Mouse (Mus musculus): ENCODE results near the gene Zfp472.
"Not testable (repeated sequence)": the region's sequence is repeated elsewhere in the genome, so short reads cannot be mapped to it uniquely, and the experiment has no call there.

The Zfp472 gene

DNA sequence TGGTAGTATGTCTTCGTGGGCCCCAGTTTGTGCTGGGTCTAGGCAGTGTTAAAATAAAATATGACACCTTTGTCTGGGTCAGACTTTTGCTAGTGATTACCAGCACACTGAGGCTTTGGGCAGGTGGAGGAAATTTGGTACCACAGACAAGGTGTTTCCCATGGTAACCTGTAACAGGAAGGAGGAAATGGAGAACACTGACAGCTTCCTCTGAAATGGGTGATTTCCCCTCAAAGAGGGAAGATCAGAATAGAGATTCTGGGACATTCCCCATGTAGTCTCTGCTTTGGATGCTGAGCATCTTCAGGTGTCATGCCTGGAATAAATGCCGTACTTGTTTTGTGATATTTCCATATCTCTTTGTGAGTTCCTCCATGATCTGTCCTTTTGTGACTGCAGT, 32.9 kb downstream of the Zfp472 start:
- no peak for DNase-seq (ENCODE audit: extremely low read depth, low read depth)

DNA sequence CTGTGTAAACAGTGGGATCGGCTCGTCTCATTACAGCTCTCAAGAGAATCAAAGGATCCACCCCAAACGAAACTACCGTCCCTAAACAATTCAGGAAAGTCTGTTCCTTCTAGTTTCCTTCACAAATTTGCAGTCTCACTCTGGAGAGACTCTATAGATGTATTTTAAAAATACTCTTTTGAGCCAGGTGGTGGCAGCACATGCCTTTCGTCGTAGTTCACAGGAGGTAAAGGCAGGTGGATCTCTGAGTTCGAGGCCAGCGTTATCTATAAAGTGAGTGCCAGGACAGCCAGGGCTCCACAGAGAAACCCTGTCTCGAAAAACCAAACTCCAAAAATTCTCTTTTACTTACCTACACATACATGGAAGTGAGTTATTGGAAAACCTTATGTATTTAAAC, 42.7 kb downstream of the Zfp472 start:
- no peak for DNase-seq (ENCODE audit: extremely low read depth, low read depth)

DNA sequence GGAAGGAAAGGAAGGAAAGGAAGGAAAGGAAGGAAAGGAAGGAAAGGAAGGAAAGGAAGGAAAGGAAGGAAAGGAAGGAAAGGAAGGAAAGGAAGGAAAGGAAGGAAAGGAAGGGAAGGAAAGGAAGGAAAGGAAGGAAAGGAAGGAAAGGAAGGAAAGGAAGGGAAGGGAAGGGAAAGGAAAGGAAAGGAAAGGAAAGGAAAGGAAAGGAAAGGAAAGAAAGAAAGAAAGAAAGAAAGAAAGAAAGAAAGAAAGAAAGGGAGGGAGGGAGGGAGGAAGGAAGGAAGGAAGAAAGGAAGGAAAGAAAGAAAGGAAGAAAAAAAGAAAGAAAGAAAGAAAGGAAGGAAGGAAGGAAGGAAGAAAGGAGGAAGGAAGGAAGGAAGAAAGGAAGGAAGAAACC, 54.8 kb downstream of the Zfp472 start:
- not testable (repeated sequence) for DNase-seq (ENCODE audit: extremely low read depth, low read depth)

Data from MEL-GATA-1-ER (cell line).